Mouse (Mus musculus): ENCODE data around the gene Lrrc8c.

DNA sequence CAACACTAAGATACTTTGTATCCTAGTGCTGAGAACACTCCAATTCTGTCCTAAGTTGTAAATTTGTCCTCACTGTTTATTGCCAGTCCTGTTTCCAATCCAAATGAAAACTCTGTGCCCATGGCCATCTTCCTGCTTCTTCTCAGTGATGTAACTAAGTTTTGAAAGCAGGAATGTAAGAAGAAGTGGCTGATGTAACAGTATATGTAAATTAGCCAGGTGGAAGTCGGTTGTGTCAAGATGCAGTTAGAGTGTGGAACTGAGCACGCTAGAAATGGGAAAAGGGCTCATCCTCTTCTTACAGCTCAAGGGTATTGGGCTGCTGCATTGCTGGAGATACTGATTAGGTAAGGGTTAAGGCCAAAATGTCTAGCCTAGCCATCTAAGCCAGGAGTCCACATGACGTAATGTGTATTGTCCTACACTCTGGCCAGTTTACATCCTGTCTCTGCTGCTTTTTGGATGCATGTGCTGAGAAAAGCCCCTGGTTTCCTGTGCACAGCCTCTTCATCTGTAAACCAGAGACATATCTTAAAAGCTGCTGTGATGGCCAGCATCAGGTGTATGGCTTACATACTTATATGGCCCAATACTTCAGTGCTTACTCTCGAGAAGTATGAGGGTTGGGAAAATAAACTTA, 104.0 kb downstream of the Lrrc8c start:
- TF ChIP-seq CTCF (IDR thresholded peaks at IDR 0.05; ENCODE audit: control insufficient read depth, insufficient read depth, insufficient read length) = no peak
- TF ChIP-seq MAX (IDR thresholded peaks at IDR 0.05) = no peak
- TF ChIP-seq MYOG (IDR thresholded peaks at IDR 0.05; ENCODE audit: control insufficient read depth, extremely low read depth, insufficient read length) = no peak
- no peak for TF ChIP-seq CEBPB (IDR thresholded peaks at IDR 0.05; ENCODE audit: low read depth)
